Mouse (Mus musculus) bone marrow, adult 2 months (tissue): Measurements from ENCODE around the gene Alcam.

ENCODE experiments used
- CTCF ChIP-seq: fragments of 200-500 bp; IDR thresholded peaks from 2 replicates; pipeline ENCODE4 v1.5.1; 2011; ENCODE audit warnings: low read length, control low read depth; ENCODE audit not compliant: control insufficient read depth, insufficient read depth
- POLR2A ChIP-seq: fragments of 200-500 bp; IDR thresholded peaks from 2 replicates; pipeline ENCODE4 v1.6.1; 2011; ENCODE audit warnings: low read depth, mild to moderate bottlenecking, control low read depth, low read length, borderline replicate concordance; ENCODE audit not compliant: control insufficient read depth

DNA sequence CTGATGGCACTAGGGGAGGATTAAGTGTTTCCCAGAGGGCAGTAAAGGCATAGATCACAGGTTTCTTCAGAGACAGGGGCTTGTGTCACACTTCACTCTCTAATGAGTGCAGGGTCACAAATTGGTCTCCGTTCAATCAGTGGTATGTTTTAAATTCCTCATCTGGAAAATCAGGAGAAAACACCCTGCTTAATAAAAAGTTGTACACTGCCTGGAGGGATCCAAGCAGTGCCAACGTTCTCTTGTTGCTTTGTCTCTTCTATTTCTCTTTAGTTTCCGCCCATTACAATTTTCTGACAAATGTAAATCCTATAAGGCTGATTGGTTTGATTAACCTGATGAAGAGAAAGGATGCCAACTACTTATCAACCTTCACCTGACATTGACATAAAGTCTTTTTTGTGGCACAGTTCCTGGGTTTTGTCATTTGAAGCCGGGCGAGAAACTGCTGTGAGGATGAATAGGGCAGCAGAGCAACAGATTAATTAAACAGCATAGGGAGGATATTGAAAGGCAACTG, 67.0 kb downstream of the Alcam start:
- TF ChIP-seq POLR2A (no peak), CTCF (no peak)
